Mouse (Mus musculus) liver, embryonic 12.5 days (tissue): ENCODE measurements around the gene Psmd5. TPM values are rescaled to one million over a fixed set of nuclear protein-coding genes. Genes with fewer than 3 reads are reported as not detected.

Experiments used
- ATAC-seq: fragments of 200-750 bp; cut with Nextera tagmentation; 2 replicates; pipeline ENCODE4 v1.8.0; 2017; ENCODE audit warnings: moderate number of reproducible peaks, mild to moderate bottlenecking, moderate library complexity
- H3K27ac ChIP-seq: fragments of 300-500 bp; sonication (generic); 2 replicates; pipeline ENCODE4 v1.5.1; 2016; ENCODE audit warnings: mild to moderate bottlenecking
- H3K27me3 ChIP-seq: fragments of 300-500 bp; sonication (generic); replicated peaks from 2 replicates; pipeline ENCODE4 v1.6.1; 2016; ENCODE audit warnings: mild to moderate bottlenecking, moderate library complexity
- H3K36me3 ChIP-seq: fragments of 300-500 bp; sonication (generic); 2 replicates; pipeline ENCODE4 v1.6.1; 2016; ENCODE audit warnings: mild to moderate bottlenecking, moderate library complexity
- H3K4me1 ChIP-seq: fragments of 300-500 bp; sonication (generic); 2 replicates; pipeline ENCODE4 v1.6.1; 2016
- H3K4me2 ChIP-seq: fragments of 300-500 bp; sonication (generic); 2 replicates; pipeline ENCODE4 v1.6.1; 2016; ENCODE audit warnings: mild to moderate bottlenecking, moderate library complexity
- H3K4me3 ChIP-seq: fragments of 300-500 bp; sonication (generic); 2 replicates; pipeline ENCODE4 v1.5.1; 2016; ENCODE audit warnings: mild to moderate bottlenecking, moderate library complexity
- H3K9ac ChIP-seq: fragments of 300-500 bp; sonication (generic); 2 replicates; pipeline ENCODE4 v1.6.1; 2016; ENCODE audit warnings: mild to moderate bottlenecking, moderate library complexity
- H3K9me3 ChIP-seq: fragments of 300-500 bp; sonication (generic); replicated peaks from 2 replicates; pipeline ENCODE4 v1.6.1; 2016; ENCODE audit warnings: mild to moderate bottlenecking, moderate library complexity
- WGBS: fragments of 180-500 bp; shearing (Covaris S2); methylation state at CpG from one replicate; pipeline ENCODE4 v1.1.7; 2016; ENCODE audit not compliant: insufficient replicate concordance; 5-methylcytosine and 5-hydroxymethylcytosine counted together
- polyA plus RNA-seq: library from polyadenylated mRNA; unstranded; fragments of >200 nt; fragmentation: Nextera tagmentation; extraction: Ambion mirVana; gene quantifications from 2 replicates; pipeline ENCODE4 v1.2.1, GENCODE M21; 2016

The Psmd5 gene
- polyA plus RNA-seq, 1 experiment from 2014 or later = 109 TPM

DNA sequence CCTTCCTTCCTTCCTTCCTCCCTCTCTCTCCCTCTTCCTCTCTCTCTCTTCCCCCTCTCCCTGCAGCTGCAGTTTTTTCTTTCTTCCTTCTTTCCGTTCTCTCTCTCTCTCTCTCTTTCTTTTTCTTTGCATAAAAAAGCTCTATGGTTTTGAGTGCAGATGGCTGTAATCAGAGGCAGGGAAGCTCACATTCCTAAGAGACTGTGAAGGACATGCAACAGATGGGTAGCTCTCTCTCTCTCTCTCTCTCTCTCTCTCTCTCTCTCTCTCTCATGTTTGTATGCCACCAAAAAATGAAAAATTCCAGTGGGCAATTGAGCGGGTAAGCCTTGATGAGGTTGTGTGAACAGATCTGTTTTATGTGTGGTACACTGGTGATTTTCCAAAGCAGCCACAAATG lies 9.4 kb upstream of the Psmd5 start:
- Histone ChIP-seq H3K9me3 (no peaks in the 10 kb centered on the region), H3K27ac (no peak overlapping the region), H3K9ac (no peak overlapping the region), H3K4me2 (no peak overlapping the region), H3K4me3 (no peak overlapping the region), H3K27me3 (peaks cover 37% of the 10 kb centered on the region), H3K36me3 (no peaks in the 10 kb centered on the region), H3K4me1 (no peaks in the 10 kb centered on the region)
- ATAC-seq = no peak
- WGBS = 56% methylated on average over 2 of the region's 2 CpGs

DNA sequence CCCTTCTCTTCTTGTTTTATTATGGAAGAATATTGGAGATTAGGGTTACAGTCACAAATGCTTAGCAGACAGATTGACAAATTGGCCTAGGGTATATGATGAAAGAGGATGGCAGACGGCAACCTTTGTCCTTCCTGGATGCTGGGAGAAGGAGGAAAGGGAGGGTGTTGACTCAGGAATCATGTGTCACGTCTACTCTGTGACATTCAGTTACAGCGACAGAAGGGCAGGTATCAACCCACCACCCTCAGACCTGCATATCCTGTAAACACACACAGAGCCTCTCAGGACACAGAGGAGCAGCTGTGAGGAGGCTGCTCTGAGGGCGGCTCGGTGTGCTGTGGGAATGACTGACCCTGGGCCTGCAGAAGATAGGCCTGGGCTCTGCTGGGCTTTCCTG lies 8.4 kb upstream of the Psmd5 start:
- 43% methylated on average over 5 of the region's 5 CpGs for WGBS
- Histone ChIP-seq H3K4me1 (no peaks in the 10 kb centered on the region), H3K9me3 (no peaks in the 10 kb centered on the region), H3K27me3 (peaks cover 44% of the 10 kb centered on the region), H3K4me3 (no peak overlapping the region), H3K9ac (no peak overlapping the region), H3K36me3 (no peaks in the 10 kb centered on the region), H3K27ac (0 out of 2 replicates have a peak overlapping the region, but pooled peaks have one; percentile 37), H3K4me2 (no peak overlapping the region)
- peak; percentile 46; the same call in 1 of the 2 replicates for ATAC-seq

DNA sequence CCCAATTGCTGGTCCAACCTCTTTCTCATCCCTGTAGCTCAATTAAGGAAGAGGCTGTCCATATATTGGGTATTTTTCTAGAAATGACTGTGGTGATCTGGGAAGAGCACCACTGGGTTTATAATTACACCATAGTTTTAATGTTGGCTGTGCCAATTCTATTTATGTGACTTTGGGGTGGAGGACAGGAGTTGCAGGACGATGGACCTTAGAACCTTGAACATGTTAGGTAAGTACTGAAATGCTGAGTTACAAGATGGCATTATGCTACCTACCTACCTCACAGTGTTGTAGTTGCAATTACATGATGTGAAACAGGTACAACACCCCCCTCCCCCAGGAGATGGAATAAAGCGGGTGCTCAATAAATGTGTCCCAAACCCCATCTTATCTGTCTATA lies 8.0 kb upstream of the Psmd5 start:
- no peaks in the 10 kb centered on the region for H3K9me3 ChIP-seq
- H3K4me1 ChIP-seq = no peaks in the 10 kb centered on the region
- no peak overlapping the region for H3K4me3 ChIP-seq
- H3K27ac ChIP-seq = no peak overlapping the region
- ATAC-seq = no peak
- WGBS = 73% methylated on average over 2 of the region's 2 CpGs
- peaks cover 41% of the 10 kb centered on the region for H3K27me3 ChIP-seq
- H3K4me2 ChIP-seq = no peak overlapping the region
- H3K36me3 ChIP-seq = no peaks in the 10 kb centered on the region
- H3K9ac ChIP-seq = no peak overlapping the region

DNA sequence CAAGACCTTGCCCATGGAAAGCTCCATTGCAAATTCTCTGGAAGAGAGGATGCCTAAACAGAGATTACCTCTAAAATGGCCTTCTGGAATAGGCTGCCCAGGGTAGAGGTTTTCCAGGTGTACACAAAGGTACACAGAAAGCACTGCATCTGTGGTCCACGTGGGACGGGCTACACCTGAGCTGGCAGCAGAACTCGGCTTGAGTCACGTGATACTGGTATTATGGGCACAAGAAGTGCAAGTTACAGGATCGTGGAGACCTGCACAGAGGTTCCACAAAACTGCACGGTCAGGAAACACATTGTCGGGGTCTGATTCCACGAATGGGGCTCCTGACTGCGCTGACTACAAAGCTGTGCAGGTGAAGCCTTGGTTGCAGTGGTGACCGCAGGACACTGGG lies 5.3 kb upstream of the Psmd5 start:
- no peak overlapping the region for H3K27ac ChIP-seq
- 71% methylated on average over 10 of the region's 10 CpGs for WGBS
- no peak for ATAC-seq
- no peaks in the 10 kb centered on the region for H3K36me3 ChIP-seq
- no peak overlapping the region for H3K9ac ChIP-seq
- H3K27me3 ChIP-seq = peaks cover 54% of the 10 kb centered on the region
- no peak overlapping the region for H3K4me2 ChIP-seq
- no peaks in the 10 kb centered on the region for H3K4me1 ChIP-seq
- H3K9me3 ChIP-seq = no peaks in the 10 kb centered on the region
- no peak overlapping the region for H3K4me3 ChIP-seq

DNA sequence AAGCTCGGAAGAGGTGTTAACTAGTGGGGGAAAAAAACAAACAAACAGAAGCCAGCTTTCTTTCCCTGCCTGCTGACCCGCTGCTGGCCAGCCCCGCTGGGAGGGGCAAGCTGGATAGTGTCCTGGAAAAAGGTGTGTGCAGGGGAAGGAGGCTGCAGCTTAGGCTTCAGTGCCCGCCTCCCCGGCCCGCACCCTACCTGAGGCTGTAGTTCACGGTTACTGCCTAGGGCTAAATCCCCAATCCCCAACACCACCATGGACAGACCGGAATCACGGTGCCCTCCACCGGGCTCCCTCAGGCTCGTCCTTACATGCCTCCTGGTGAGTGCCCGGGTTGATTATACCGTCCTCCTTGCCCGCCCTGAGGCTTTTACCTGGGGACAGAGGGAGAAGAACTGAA lies 497 bp downstream of the Psmd5 start, which contains the start of gene Cutal:
Cutal (plus strand) TSS at position 126 of the 400 bp plus-strand sequence.
- ATAC-seq = no peak
- peak within 1 kb of the TSS; percentile 10; the same call in 1 of the 2 replicates for H3K27ac ChIP-seq
- WGBS = 12% methylated on average over 14 of the region's 14 CpGs

DNA sequence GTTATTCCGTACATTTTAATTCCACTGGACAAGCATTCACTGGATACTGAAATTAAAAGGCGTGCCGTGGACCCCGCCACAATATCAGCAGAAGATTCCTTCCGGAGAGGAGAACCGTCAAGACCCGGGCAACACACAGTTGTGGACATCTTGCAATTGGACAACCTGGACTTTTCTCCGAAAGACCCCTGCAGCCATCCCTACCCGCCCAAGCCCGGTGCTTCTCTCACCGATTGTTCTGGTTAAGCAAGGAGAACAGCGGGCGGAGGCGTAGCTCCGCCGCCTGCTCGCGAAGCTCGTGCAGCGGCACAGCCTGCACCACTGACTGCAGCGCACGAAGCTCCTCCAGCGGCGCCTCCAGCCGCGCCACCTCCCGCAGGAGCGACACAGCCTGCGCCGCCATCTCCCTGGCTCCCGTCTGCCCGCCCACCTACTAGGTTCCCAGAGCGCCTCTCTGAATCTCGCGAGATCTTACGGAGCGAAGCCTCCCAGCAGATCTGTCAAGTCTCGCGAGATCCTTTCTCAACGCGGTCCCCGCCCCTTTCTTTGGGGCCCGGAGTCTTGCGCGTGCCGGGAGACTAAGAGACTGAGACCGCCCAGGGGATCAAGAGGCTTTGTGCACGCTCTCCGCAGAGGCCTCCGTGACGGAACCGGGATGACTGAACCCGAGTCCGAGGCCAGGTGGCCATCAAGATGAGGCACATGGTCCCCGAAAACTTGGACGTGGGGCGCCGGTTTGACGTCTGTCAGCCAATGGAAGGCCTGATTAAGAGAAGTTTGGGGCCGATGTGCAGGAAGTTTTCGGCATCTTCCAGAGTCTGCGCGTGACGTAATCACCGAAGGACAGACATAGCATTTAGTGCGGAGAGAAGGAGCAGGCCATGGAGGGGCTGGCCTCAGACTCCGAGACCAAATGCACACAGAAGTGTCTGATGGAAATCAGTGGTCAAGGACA lies 4.0 kb downstream of the Psmd5 start:
- peaks cover 45% of the 10 kb centered on the region for H3K4me1 ChIP-seq
- peak overlapping the region; percentile 98 for H3K27ac ChIP-seq
- peaks cover 32% of the 10 kb centered on the region for H3K27me3 ChIP-seq
- no peaks in the 10 kb centered on the region for H3K9me3 ChIP-seq
- under 1% methylated on average over 67 of the region's 67 CpGs for WGBS
- H3K4me2 ChIP-seq = peak overlapping the region; percentile 89
- peaks cover 28% of the 10 kb centered on the region for H3K36me3 ChIP-seq
- H3K9ac ChIP-seq = peak overlapping the region; percentile 93
- H3K4me3 ChIP-seq = peak overlapping the region; percentile 86
- peak; percentile 89 for ATAC-seq

More for the DNA sequence above, 497 bp downstream of the Psmd5 start, which contains the start of gene Cutal:
- no peak within 1 kb of the TSS; the same call in 1 of the 2 replicates for H3K9ac ChIP-seq
- H3K27me3 ChIP-seq = peaks cover 59% of the 10 kb centered on the region
- no peaks in the 10 kb centered on the region for H3K36me3 ChIP-seq
- no peaks in the 10 kb centered on the region for H3K9me3 ChIP-seq
- peak within 1 kb of the TSS; percentile 34 for H3K4me3 ChIP-seq
- H3K4me1 ChIP-seq = peaks cover 24% of the 10 kb centered on the region
- H3K4me2 ChIP-seq = peak within 1 kb of the TSS; percentile 44

- H3K4me1 ChIP-seq = peaks cover 44% of the 10 kb centered on the region
- peak; percentile 82 for ATAC-seq
- H3K4me3 ChIP-seq = peak overlapping the region; percentile 86
- H3K9ac ChIP-seq = peak overlapping the region; percentile 93
- peak overlapping the region; percentile 89 for H3K4me2 ChIP-seq
- H3K36me3 ChIP-seq = peaks cover 39% of the 10 kb centered on the region
- H3K9me3 ChIP-seq = no peaks in the 10 kb centered on the region
- WGBS = 14% methylated on average over 5 of the region's 5 CpGs
- peak overlapping the region; percentile 98 for H3K27ac ChIP-seq
- H3K27me3 ChIP-seq = peaks cover 24% of the 10 kb centered on the region
These were observed 5.1 kb downstream of the Psmd5 start for GRCm38 (mm10) chr2:34869680-34870079.

DNA sequence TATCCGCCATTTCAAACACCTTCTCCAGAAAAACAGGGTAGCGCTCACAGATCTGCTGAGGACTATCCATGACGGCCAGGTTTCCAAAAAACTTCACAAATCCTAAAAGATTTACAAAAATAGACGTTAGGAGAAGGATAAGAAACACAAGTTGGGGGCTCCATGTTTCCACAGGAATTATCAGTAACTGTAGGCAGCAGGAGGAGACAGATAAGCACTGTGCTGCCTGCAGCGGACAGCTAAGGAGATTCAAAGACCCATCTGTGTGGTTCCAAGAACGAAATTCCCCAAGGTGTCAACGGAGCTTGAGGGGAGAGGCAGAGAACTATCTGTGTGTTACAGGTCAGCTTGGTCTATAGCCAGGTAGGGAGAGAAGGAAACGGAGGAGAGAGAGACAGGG lies 17.0 kb downstream of the Psmd5 start:
- no peak overlapping the region for H3K9ac ChIP-seq
- 49% methylated on average over 8 of the region's 8 CpGs for WGBS
- H3K9me3 ChIP-seq = no peaks in the 10 kb centered on the region

GRCm38 (mm10) chr2:34855265-34855664 lies 19.5 kb downstream of the Psmd5 start:
- Histone ChIP-seq H3K27ac (no peak overlapping the region), H3K4me2 (no peak overlapping the region), H3K27me3 (no peaks in the 10 kb centered on the region), H3K4me3 (no peak overlapping the region), H3K9me3 (no peaks in the 10 kb centered on the region), H3K4me1 (peaks cover 10% of the 10 kb centered on the region), H3K36me3 (peaks cover 100% of the 10 kb centered on the region), H3K9ac (no peak overlapping the region)
- 96% methylated on average over 4 of the region's 4 CpGs for WGBS
- no peak for ATAC-seq

More for the DNA sequence above, 17.0 kb downstream of the Psmd5 start:
- Histone ChIP-seq H3K4me1 (peaks cover 10% of the 10 kb centered on the region), H3K36me3 (peaks cover 96% of the 10 kb centered on the region), H3K27me3 (no peaks in the 10 kb centered on the region), H3K4me2 (no peak overlapping the region), H3K4me3 (no peak overlapping the region), H3K27ac (no peak overlapping the region)
- ATAC-seq = peak; percentile 49

DNA sequence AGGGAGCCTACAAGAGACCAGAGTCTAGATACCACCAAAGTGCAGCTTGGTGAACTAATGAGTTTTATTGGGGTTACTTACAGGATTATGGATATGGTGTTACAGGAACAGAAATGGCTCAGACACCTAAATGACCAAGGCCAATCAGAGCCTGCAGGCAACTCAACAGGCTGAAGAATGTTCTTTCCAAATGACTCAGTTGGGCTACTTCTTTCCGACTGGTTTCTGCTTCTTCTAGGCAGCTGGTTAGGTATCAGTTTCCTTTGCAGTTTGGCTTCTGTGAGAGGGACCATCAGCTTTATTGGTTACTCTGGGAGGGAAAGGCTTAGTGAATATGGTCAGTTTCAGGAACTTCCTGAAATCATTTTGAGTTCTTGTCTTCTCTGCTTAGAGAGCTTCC lies 27.1 kb downstream of the Psmd5 start:
- Histone ChIP-seq H3K9ac (no peak overlapping the region), H3K4me2 (no peak overlapping the region), H3K27ac (no peak overlapping the region), H3K4me3 (no peak overlapping the region), H3K4me1 (no peaks in the 10 kb centered on the region), H3K9me3 (no peaks in the 10 kb centered on the region), H3K36me3 (peaks cover 39% of the 10 kb centered on the region), H3K27me3 (0 out of 2 replicates have a peak, but pooled peaks cover 3% of the 10 kb centered on the region)
- ATAC-seq = no peak
- WGBS = 81% methylated on average over 1 of the region's 1 CpGs

GRCm38 (mm10) chr2:34843211-34843939 lies 31.4 kb downstream of the Psmd5 start:
- H3K9me3 ChIP-seq = no peaks in the 10 kb centered on the region
- no peak for ATAC-seq

DNA sequence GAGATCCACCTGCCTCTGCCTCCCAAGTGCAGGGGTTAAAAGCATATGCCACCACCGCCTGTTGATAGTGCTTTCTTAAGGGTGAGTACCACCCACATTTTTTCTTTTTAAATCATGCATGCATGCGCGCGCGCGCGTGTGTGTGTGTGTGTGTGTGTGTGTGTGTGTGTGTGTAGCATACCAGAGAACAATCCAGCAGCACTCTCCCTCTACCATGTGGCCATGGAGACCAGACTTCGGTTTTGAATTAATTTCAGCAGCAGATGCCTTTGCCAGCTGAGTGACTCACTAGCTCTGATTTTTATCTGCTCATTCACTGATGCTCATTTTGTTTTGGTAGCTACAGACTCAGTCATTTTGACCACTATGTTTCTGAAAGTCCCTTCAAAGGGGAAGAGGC lies 33.1 kb downstream of the Psmd5 start:
- Histone ChIP-seq H3K4me3 (no peak overlapping the region), H3K36me3 (no peaks in the 10 kb centered on the region), H3K27me3 (peaks cover 7% of the 10 kb centered on the region; the same call in 1 of the 2 replicates), H3K9ac (no peak overlapping the region), H3K27ac (no peak overlapping the region), H3K9me3 (no peaks in the 10 kb centered on the region), H3K4me2 (no peak overlapping the region), H3K4me1 (no peaks in the 10 kb centered on the region)
- no peak for ATAC-seq
- WGBS = 86% methylated on average over 8 of the region's 8 CpGs

More at GRCm38 (mm10) chr2:34843211-34843939, 31.4 kb downstream of the Psmd5 start:
- H3K9ac ChIP-seq = no peak overlapping the region
- H3K36me3 ChIP-seq = no peaks in the 10 kb centered on the region
- no peak overlapping the region for H3K4me2 ChIP-seq
- peaks cover 3% of the 10 kb centered on the region; the same call in 1 of the 2 replicates for H3K27me3 ChIP-seq
- H3K4me3 ChIP-seq = no peak overlapping the region
- WGBS = 72% methylated on average over 11 of the region's 11 CpGs
- no peak overlapping the region for H3K27ac ChIP-seq
- no peaks in the 10 kb centered on the region for H3K4me1 ChIP-seq
